Mouse (Mus musculus) heart, embryonic 15.5 days (tissue): Measurements from ENCODE around the gene March7. TPM values are rescaled to one million over a fixed set of nuclear protein-coding genes. Genes with fewer than 3 reads are reported as not detected.

Experiments used
- ATAC-seq: fragments of 200-750 bp; cut with Nextera tagmentation; replicated peaks from 2 replicates; pipeline ENCODE4 v1.8.0; 2017; ENCODE audit warnings: low read depth, moderate TSS enrichment; ENCODE audit not compliant: insufficient number of reproducible peaks, insufficient read depth, low FRiP score
- H3K27ac ChIP-seq: fragments of 300-500 bp; sonication (generic); 2 replicates; pipeline ENCODE4 v1.5.1; 2015; ENCODE audit warnings: mild to moderate bottlenecking, inconsistent platforms
- H3K27me3 ChIP-seq: fragments of 300-500 bp; sonication (generic); 2 replicates; pipeline ENCODE4 v1.6.1; 2015; ENCODE audit warnings: inconsistent platforms
- H3K36me3 ChIP-seq: fragments of 300-500 bp; sonication (generic); 2 replicates; pipeline ENCODE4 v1.6.1; 2015; ENCODE audit warnings: mild to moderate bottlenecking, inconsistent platforms
- H3K4me1 ChIP-seq: fragments of 300-500 bp; sonication (generic); replicated peaks from 2 replicates; pipeline ENCODE4 v1.6.1; 2015; ENCODE audit warnings: inconsistent platforms
- H3K4me2 ChIP-seq: fragments of 300-500 bp; sonication (generic); 2 replicates; pipeline ENCODE4 v1.6.1; 2015; ENCODE audit warnings: inconsistent platforms, mild to moderate bottlenecking, moderate library complexity
- H3K4me3 ChIP-seq: fragments of 300-500 bp; sonication (generic); 2 replicates; pipeline ENCODE4 v1.5.1; 2015; ENCODE audit warnings: mild to moderate bottlenecking, inconsistent platforms
- H3K9ac ChIP-seq: fragments of 300-500 bp; sonication (generic); 2 replicates; pipeline ENCODE4 v1.6.1; 2015; ENCODE audit warnings: mild to moderate bottlenecking, inconsistent platforms
- H3K9me3 ChIP-seq: fragments of 300-500 bp; sonication (generic); replicated peaks from 2 replicates; pipeline ENCODE4 v1.6.1; 2016; ENCODE audit warnings: inconsistent platforms
- WGBS: fragments of 180-500 bp; shearing (Covaris S2); methylation state at CpG from one replicate; pipeline ENCODE4 v1.1.7; 2015; ENCODE audit warnings: mixed read lengths; 5-methylcytosine and 5-hydroxymethylcytosine counted together
- polyA plus RNA-seq: library from polyadenylated mRNA; unstranded; fragments of >200 nt; fragmentation: Nextera tagmentation; extraction: Ambion mirVana; gene quantifications from 2 replicates; pipeline ENCODE4 v1.2.1, GENCODE M21; 2015

The March7 gene
- polyA plus RNA-seq, 1 experiment from 2014 or later, result 51.8 TPM

GRCm38 (mm10) chr2:60259186-60259585, 49.5 kb downstream of the March7 start:
- no peak overlapping the region for H3K27ac ChIP-seq
- no peak for ATAC-seq

GRCm38 (mm10) chr2:60260621-60261350, 51.1 kb downstream of the March7 start:
- H3K36me3 ChIP-seq, result no peaks in the 10 kb centered on the region
- H3K4me1 ChIP-seq, result peaks cover 7% of the 10 kb centered on the region
- no peak for ATAC-seq
- H3K27ac ChIP-seq, result 0 out of 2 replicates have a peak overlapping the region, but pooled peaks have one; percentile 26
- no peak overlapping the region for H3K9ac ChIP-seq
- no peak overlapping the region for H3K4me2 ChIP-seq
- no peaks in the 10 kb centered on the region for H3K27me3 ChIP-seq
- no peak overlapping the region for H3K4me3 ChIP-seq
- WGBS, result 64% methylated on average over 5 of the region's 5 CpGs
- no peaks in the 10 kb centered on the region for H3K9me3 ChIP-seq

More at GRCm38 (mm10) chr2:60259186-60259585, 49.5 kb downstream of the March7 start:
- H3K9me3 ChIP-seq, result no peaks in the 10 kb centered on the region
- H3K36me3 ChIP-seq, result 0 out of 2 replicates have a peak, but pooled peaks cover 3% of the 10 kb centered on the region
- peaks cover 7% of the 10 kb centered on the region for H3K4me1 ChIP-seq
- no peak overlapping the region for H3K4me2 ChIP-seq
- WGBS, result 95% methylated on average over 5 of the region's 5 CpGs
- no peak overlapping the region for H3K9ac ChIP-seq
- no peak overlapping the region for H3K4me3 ChIP-seq
- H3K27me3 ChIP-seq, result no peaks in the 10 kb centered on the region

- H3K36me3 ChIP-seq, result peaks cover 4% of the 10 kb centered on the region; the same call in 1 of the 2 replicates
- H3K27me3 ChIP-seq, result no peaks in the 10 kb centered on the region
- no peak overlapping the region for H3K9ac ChIP-seq
- no peak overlapping the region for H3K4me2 ChIP-seq
- H3K27ac ChIP-seq, result no peak overlapping the region
- H3K9me3 ChIP-seq, result no peaks in the 10 kb centered on the region
- no peak for ATAC-seq
- H3K4me1 ChIP-seq, result peaks cover 6% of the 10 kb centered on the region; the same call in 1 of the 2 replicates
- no peak overlapping the region for H3K4me3 ChIP-seq
- WGBS, result 26% methylated on average over 1 of the region's 1 CpGs
Observed at GRCm38 (mm10) chr2:60267567-60267966, 57.9 kb downstream of the March7 start.

GRCm38 (mm10) chr2:60269856-60270479, 60.3 kb downstream of the March7 start:
- no peak overlapping the region for H3K4me2 ChIP-seq
- H3K9me3 ChIP-seq, result no peaks in the 10 kb centered on the region
- H3K9ac ChIP-seq, result no peak overlapping the region
- H3K27ac ChIP-seq, result no peak overlapping the region
- H3K4me3 ChIP-seq, result no peak overlapping the region
- peaks cover 6% of the 10 kb centered on the region; the same call in 1 of the 2 replicates for H3K4me1 ChIP-seq
- H3K27me3 ChIP-seq, result no peaks in the 10 kb centered on the region
- peaks cover 4% of the 10 kb centered on the region; the same call in 1 of the 2 replicates for H3K36me3 ChIP-seq
- no peak for ATAC-seq
- 92% methylated on average over 14 of the region's 14 CpGs for WGBS

GRCm38 (mm10) chr2:60278627-60279026, 68.9 kb downstream of the March7 start:
- WGBS, result 84% methylated on average over 4 of the region's 4 CpGs

GRCm38 (mm10) chr2:60282625-60283024, 72.9 kb downstream of the March7 start:
- Histone ChIP-seq H3K4me1 (peaks cover 10% of the 10 kb centered on the region), H3K4me3 (no peak overlapping the region), H3K27me3 (no peaks in the 10 kb centered on the region), H3K27ac (no peak overlapping the region), H3K9me3 (no peaks in the 10 kb centered on the region), H3K4me2 (peak overlapping the region; percentile 95; the same call in 1 of the 2 replicates), H3K9ac (no peak overlapping the region), H3K36me3 (no peaks in the 10 kb centered on the region)
- no peak for ATAC-seq
- 70% methylated on average over 4 of the region's 4 CpGs for WGBS

More at GRCm38 (mm10) chr2:60278627-60279026, 68.9 kb downstream of the March7 start:
- ATAC-seq, result no peak
- H3K4me2 ChIP-seq, result no peak overlapping the region
- H3K4me1 ChIP-seq, result peaks cover 7% of the 10 kb centered on the region
- H3K4me3 ChIP-seq, result no peak overlapping the region
- H3K9me3 ChIP-seq, result no peaks in the 10 kb centered on the region
- H3K27me3 ChIP-seq, result no peaks in the 10 kb centered on the region
- no peak overlapping the region for H3K9ac ChIP-seq
- H3K36me3 ChIP-seq, result no peaks in the 10 kb centered on the region
- no peak overlapping the region for H3K27ac ChIP-seq

GRCm38 (mm10) chr2:60283208-60283750, 73.6 kb downstream of the March7 start:
- 23% methylated on average over 9 of the region's 9 CpGs for WGBS
- H3K4me1 ChIP-seq, result peaks cover 10% of the 10 kb centered on the region
- no peaks in the 10 kb centered on the region for H3K36me3 ChIP-seq
- no peak for ATAC-seq
- H3K9me3 ChIP-seq, result no peaks in the 10 kb centered on the region
- H3K4me3 ChIP-seq, result peak overlapping the region; percentile 57
- H3K4me2 ChIP-seq, result peak overlapping the region; percentile 95
- H3K9ac ChIP-seq, result peak overlapping the region; percentile 60
- no peaks in the 10 kb centered on the region for H3K27me3 ChIP-seq
- no peak overlapping the region for H3K27ac ChIP-seq

- peak overlapping the region; percentile 95 for H3K4me2 ChIP-seq
- under 1% methylated on average over 42 of the region's 42 CpGs for WGBS
- H3K36me3 ChIP-seq, result no peaks in the 10 kb centered on the region
- peak overlapping the region; percentile 60 for H3K9ac ChIP-seq
- H3K4me1 ChIP-seq, result peaks cover 10% of the 10 kb centered on the region
- peak; percentile 89 for ATAC-seq
- peak overlapping the region; percentile 57 for H3K4me3 ChIP-seq
- H3K9me3 ChIP-seq, result no peaks in the 10 kb centered on the region
- H3K27ac ChIP-seq, result no peak overlapping the region
- no peaks in the 10 kb centered on the region for H3K27me3 ChIP-seq
Observed at GRCm38 (mm10) chr2:60283751-60284466, 74.2 kb downstream of the March7 start.

GRCm38 (mm10) chr2:60284467-60284821, 74.8 kb downstream of the March7 start, which contains the start of gene Cd302:
Gene Cd302, minus strand, starts transcription at chr2:60284488.
- no peak for ATAC-seq
- Histone ChIP-seq H3K27ac (no peak within 1 kb of the TSS), H3K4me2 (peak within 1 kb of the TSS; percentile 95), H3K9ac (peak within 1 kb of the TSS; percentile 60), H3K36me3 (no peaks in the 10 kb centered on the region), H3K4me1 (peaks cover 10% of the 10 kb centered on the region), H3K4me3 (peak within 1 kb of the TSS; percentile 57), H3K9me3 (no peaks in the 10 kb centered on the region), H3K27me3 (no peaks in the 10 kb centered on the region)
- WGBS, result 31% methylated on average over 4 of the region's 4 CpGs

GRCm38 (mm10) chr2:60285107-60285617, 75.5 kb downstream of the March7 start:
- no peak overlapping the region for H3K27ac ChIP-seq
- no peaks in the 10 kb centered on the region for H3K9me3 ChIP-seq
- H3K4me1 ChIP-seq, result peaks cover 10% of the 10 kb centered on the region
- H3K36me3 ChIP-seq, result no peaks in the 10 kb centered on the region
- WGBS, result 86% methylated on average over 8 of the region's 8 CpGs
- H3K27me3 ChIP-seq, result no peaks in the 10 kb centered on the region
- no peak overlapping the region for H3K4me2 ChIP-seq
- H3K9ac ChIP-seq, result no peak overlapping the region
- ATAC-seq, result no peak
- H3K4me3 ChIP-seq, result no peak overlapping the region

- WGBS, result 68% methylated on average over 4 of the region's 4 CpGs
- no peak overlapping the region for H3K27ac ChIP-seq
- H3K4me1 ChIP-seq, result peaks cover 4% of the 10 kb centered on the region; the same call in 1 of the 2 replicates
Observed at GRCm38 (mm10) chr2:60288606-60289005, 78.9 kb downstream of the March7 start.

More at GRCm38 (mm10) chr2:60288606-60289005, 78.9 kb downstream of the March7 start:
- no peak overlapping the region for H3K4me3 ChIP-seq
- no peak overlapping the region for H3K4me2 ChIP-seq
- H3K9me3 ChIP-seq, result no peaks in the 10 kb centered on the region
- H3K36me3 ChIP-seq, result no peaks in the 10 kb centered on the region
- H3K9ac ChIP-seq, result no peak overlapping the region
- H3K27me3 ChIP-seq, result no peaks in the 10 kb centered on the region
- ATAC-seq, result no peak
